Mouse (Mus musculus) embryonic facial prominence, embryonic 11.5 days (tissue): Measurements from ENCODE around the gene Slit3. TPM values are rescaled to one million over a fixed set of nuclear protein-coding genes. Genes with fewer than 3 reads are reported as not detected.

Experiments used
- ATAC-seq: fragments of 200-750 bp; cut with Nextera tagmentation; replicated peaks from 2 replicates; pipeline ENCODE4 v1.8.0; 2017; ENCODE audit warnings: low read depth; ENCODE audit not compliant: insufficient number of reproducible peaks, low FRiP score, low TSS enrichment
- DNase-seq: peaks from one replicate; pipeline ENCODE4 v3.0.0-alpha.2; 2015; ENCODE audit warnings: low spot score
- H3K27ac ChIP-seq: fragments of 300-500 bp; sonication (generic); replicated peaks from 2 replicates; pipeline ENCODE4 v1.5.1; 2014; ENCODE audit warnings: mild to moderate bottlenecking, low read depth, low read length, control low read depth
- H3K27me3 ChIP-seq: fragments of 300-500 bp; sonication (generic); 2 replicates; pipeline ENCODE4 v1.6.1; 2014; ENCODE audit warnings: mild to moderate bottlenecking, low read length, moderate library complexity, mixed read lengths; ENCODE audit not compliant: control insufficient read depth, insufficient read depth
- H3K36me3 ChIP-seq: fragments of 300-500 bp; sonication (generic); replicated peaks from 2 replicates; pipeline ENCODE4 v1.6.1; 2014; ENCODE audit warnings: low read depth, mild to moderate bottlenecking, low read length, moderate library complexity, mixed read lengths; ENCODE audit not compliant: control insufficient read depth, insufficient read depth
- H3K4me1 ChIP-seq: fragments of 300-500 bp; sonication (generic); 2 replicates; pipeline ENCODE4 v1.6.1; 2014; ENCODE audit warnings: low read length, mixed read lengths; ENCODE audit not compliant: control insufficient read depth, insufficient read depth
- H3K4me2 ChIP-seq: fragments of 300-500 bp; sonication (generic); 2 replicates; pipeline ENCODE4 v1.6.1; 2014; ENCODE audit warnings: low read depth, mild to moderate bottlenecking, control low read depth, low read length, moderate library complexity
- H3K4me3 ChIP-seq: fragments of 300-500 bp; sonication (generic); 2 replicates; pipeline ENCODE4 v1.5.1; 2014; ENCODE audit warnings: low read depth, low read length, control low read depth
- H3K9ac ChIP-seq: fragments of 300-500 bp; sonication (generic); replicated peaks from 2 replicates; pipeline ENCODE4 v1.6.1; 2014; ENCODE audit warnings: mild to moderate bottlenecking, control low read depth, low read length
- H3K9me3 ChIP-seq: fragments of 300-500 bp; sonication (generic); replicated peaks from 2 replicates; pipeline ENCODE4 v1.6.1; 2016; ENCODE audit warnings: mild to moderate bottlenecking, low read length, inconsistent platforms, mixed read lengths; ENCODE audit not compliant: control insufficient read depth
- WGBS: fragments of 180-500 bp; shearing (Covaris S2); extraction: QIAGEN DNeasy Blood & Tissue Kit; methylation state at CpG from one replicate; pipeline ENCODE4 v1.1.7; 2014; 5-methylcytosine and 5-hydroxymethylcytosine counted together
- polyA plus RNA-seq: library from polyadenylated mRNA; unstranded; fragments of >200 nt; fragmentation: Nextera tagmentation; extraction: Ambion mirVana; gene quantifications from 2 replicates; pipeline ENCODE4 v1.2.1, GENCODE M21; 2014

Slit3 gene
- polyA plus RNA-seq, 1 experiment from 2014 or later = 10.5 TPM

GRCm38 (mm10) chr11:35569126-35569916, 448.3 kb downstream of the Slit3 start:
- Histone ChIP-seq H3K27ac (no peak overlapping the region), H3K27me3 (no peaks in the 10 kb centered on the region), H3K4me1 (no peaks in the 10 kb centered on the region), H3K9ac (no peak overlapping the region), H3K36me3 (no peaks in the 10 kb centered on the region), H3K9me3 (no peaks in the 10 kb centered on the region), H3K4me3 (no peak overlapping the region), H3K4me2 (no peak overlapping the region)
- WGBS = 77% methylated on average over 6 of the region's 6 CpGs
- no peak for ATAC-seq
- DNase-seq = no peak

GRCm38 (mm10) chr11:35569957-35570356, 448.9 kb downstream of the Slit3 start:
- Histone ChIP-seq H3K4me1 (no peaks in the 10 kb centered on the region), H3K9ac (no peak overlapping the region), H3K36me3 (no peaks in the 10 kb centered on the region), H3K4me2 (no peak overlapping the region), H3K4me3 (no peak overlapping the region), H3K27ac (no peak overlapping the region), H3K9me3 (no peaks in the 10 kb centered on the region), H3K27me3 (no peaks in the 10 kb centered on the region)
- ATAC-seq (no peak), DNase-seq (no peak)
- 84% methylated on average over 11 of the region's 11 CpGs for WGBS

- 78% methylated on average over 3 of the region's 3 CpGs for WGBS
- Histone ChIP-seq H3K9me3 (no peaks in the 10 kb centered on the region), H3K9ac (no peak overlapping the region), H3K36me3 (no peaks in the 10 kb centered on the region), H3K27ac (no peak overlapping the region), H3K4me3 (no peak overlapping the region), H3K4me2 (no peak overlapping the region), H3K4me1 (no peaks in the 10 kb centered on the region), H3K27me3 (no peaks in the 10 kb centered on the region)
- ATAC-seq (no peak), DNase-seq (no peak)
These were observed 450.9 kb downstream of the Slit3 start for GRCm38 (mm10) chr11:35571910-35572309.

GRCm38 (mm10) chr11:35578796-35579195, 457.8 kb downstream of the Slit3 start:
- Histone ChIP-seq H3K27me3 (no peaks in the 10 kb centered on the region), H3K4me1 (no peaks in the 10 kb centered on the region), H3K4me2 (no peak overlapping the region), H3K36me3 (no peaks in the 10 kb centered on the region), H3K4me3 (no peak overlapping the region), H3K9ac (no peak overlapping the region), H3K27ac (no peak overlapping the region), H3K9me3 (no peaks in the 10 kb centered on the region)
- WGBS = 93% methylated on average over 10 of the region's 10 CpGs
- DNase-seq (no peak), ATAC-seq (no peak)

GRCm38 (mm10) chr11:35582591-35582990, 461.6 kb downstream of the Slit3 start:
- Histone ChIP-seq H3K27me3 (no peaks in the 10 kb centered on the region), H3K4me2 (no peak overlapping the region), H3K4me3 (no peak overlapping the region), H3K9me3 (no peaks in the 10 kb centered on the region), H3K9ac (no peak overlapping the region), H3K27ac (no peak overlapping the region), H3K4me1 (no peaks in the 10 kb centered on the region), H3K36me3 (no peaks in the 10 kb centered on the region)
- no peak for ATAC-seq
- 86% methylated on average over 5 of the region's 5 CpGs for WGBS
- DNase-seq = no peak

- H3K36me3 ChIP-seq = no peaks in the 10 kb centered on the region
- DNase-seq = no peak
- 91% methylated on average over 7 of the region's 7 CpGs for WGBS
These were observed 462.6 kb downstream of the Slit3 start for GRCm38 (mm10) chr11:35583633-35584032.

GRCm38 (mm10) chr11:35587174-35587959, 466.3 kb downstream of the Slit3 start:
- 82% methylated on average over 13 of the region's 13 CpGs for WGBS

More at GRCm38 (mm10) chr11:35583633-35584032, 462.6 kb downstream of the Slit3 start:
- Histone ChIP-seq H3K9me3 (no peaks in the 10 kb centered on the region), H3K27ac (no peak overlapping the region), H3K27me3 (no peaks in the 10 kb centered on the region), H3K4me2 (no peak overlapping the region), H3K9ac (no peak overlapping the region), H3K4me3 (no peak overlapping the region), H3K4me1 (no peaks in the 10 kb centered on the region)
- ATAC-seq = no peak

GRCm38 (mm10) chr11:35589892-35590291, 468.9 kb downstream of the Slit3 start:
- Histone ChIP-seq H3K9me3 (no peaks in the 10 kb centered on the region), H3K9ac (no peak overlapping the region), H3K4me1 (no peaks in the 10 kb centered on the region), H3K27ac (no peak overlapping the region), H3K27me3 (no peaks in the 10 kb centered on the region), H3K36me3 (no peaks in the 10 kb centered on the region), H3K4me3 (no peak overlapping the region), H3K4me2 (no peak overlapping the region)
- 91% methylated on average over 7 of the region's 7 CpGs for WGBS
- no peak for DNase-seq
- ATAC-seq = no peak

More at GRCm38 (mm10) chr11:35587174-35587959, 466.3 kb downstream of the Slit3 start:
- ATAC-seq = no peak
- Histone ChIP-seq H3K4me3 (no peak overlapping the region), H3K9me3 (no peaks in the 10 kb centered on the region), H3K27me3 (no peaks in the 10 kb centered on the region), H3K4me2 (no peak overlapping the region), H3K4me1 (no peaks in the 10 kb centered on the region), H3K36me3 (no peaks in the 10 kb centered on the region), H3K27ac (no peak overlapping the region), H3K9ac (no peak overlapping the region)
- no peak for DNase-seq
